Mouse (Mus musculus): ENCODE results near the gene Iqcd. TPM values are rescaled to one million over a fixed set of nuclear protein-coding genes. Genes with fewer than 3 reads are reported as not detected.

The Iqcd gene
- polyA plus RNA-seq, 1 experiment from 2014 or later, result 1.9 TPM

- 86% methylated on average over 11 of the region's 11 CpGs for WGBS
- Histone ChIP-seq H3K4me3 (no peak overlapping the region), H3K4me1 (peaks cover 28% of the 10 kb centered on the region), H3K9ac (no peak overlapping the region), H3K4me2 (replicated peaks) (no peak overlapping the region), H3K36me3 (no peaks in the 10 kb centered on the region), H3K27ac (no peak overlapping the region), H3K27me3 (no peaks in the 10 kb centered on the region), H3K9me3 (replicated peaks) (no peaks in the 10 kb centered on the region)
- no peak for ATAC-seq (ENCODE audit: low FRiP score)
These were observed 12.0 kb upstream of the Iqcd start for GRCm38 (mm10) chr5:120576781-120577301.

GRCm38 (mm10) chr5:120577935-120578441 is 10.8 kb upstream of the Iqcd start:
- H3K4me3 ChIP-seq, result no peak overlapping the region
- peaks cover 28% of the 10 kb centered on the region for H3K4me1 ChIP-seq
- H3K4me2 ChIP-seq (replicated peaks), result no peak overlapping the region
- H3K27ac ChIP-seq, result peak overlapping the region; percentile 67; the same call in 1 of the 2 replicates
- WGBS, result 43% methylated on average over 10 of the region's 10 CpGs
- no peak overlapping the region for H3K9ac ChIP-seq
- H3K27me3 ChIP-seq, result no peaks in the 10 kb centered on the region
- ATAC-seq (ENCODE audit: low FRiP score), result 0 out of 2 replicates have a peak, but pooled peaks have one; percentile 5
- no peaks in the 10 kb centered on the region for H3K9me3 ChIP-seq (replicated peaks)
- H3K36me3 ChIP-seq, result peaks cover 5% of the 10 kb centered on the region; the same call in 1 of the 2 replicates

- Histone ChIP-seq H3K27me3 (no peaks in the 10 kb centered on the region), H3K4me3 (no peak overlapping the region), H3K4me2 (replicated peaks) (no peak overlapping the region), H3K4me1 (peaks cover 28% of the 10 kb centered on the region), H3K36me3 (peaks cover 11% of the 10 kb centered on the region; the same call in 1 of the 2 replicates), H3K9ac (no peak overlapping the region), H3K27ac (peak overlapping the region; percentile 67), H3K9me3 (replicated peaks) (no peaks in the 10 kb centered on the region)
- ATAC-seq (ENCODE audit: low FRiP score), result peak; percentile 17; the same call in 1 of the 2 replicates
- WGBS, result 51% methylated on average over 12 of the region's 12 CpGs
These were observed 10.2 kb upstream of the Iqcd start for GRCm38 (mm10) chr5:120578504-120579081.

GRCm38 (mm10) chr5:120579211-120579897 is 9.5 kb upstream of the Iqcd start:
- Histone ChIP-seq H3K27me3 (no peaks in the 10 kb centered on the region), H3K4me2 (replicated peaks) (no peak overlapping the region), H3K4me3 (no peak overlapping the region), H3K27ac (peak overlapping the region; percentile 67), H3K9ac (no peak overlapping the region), H3K9me3 (replicated peaks) (no peaks in the 10 kb centered on the region), H3K4me1 (peaks cover 28% of the 10 kb centered on the region), H3K36me3 (peaks cover 19% of the 10 kb centered on the region; the same call in 1 of the 2 replicates)
- no peak for ATAC-seq (ENCODE audit: low FRiP score)
- 56% methylated on average over 26 of the region's 26 CpGs for WGBS

- Histone ChIP-seq H3K27me3 (no peaks in the 10 kb centered on the region), H3K9ac (no peak overlapping the region), H3K4me2 (replicated peaks) (no peak overlapping the region), H3K4me3 (no peak overlapping the region), H3K36me3 (peaks cover 24% of the 10 kb centered on the region; the same call in 1 of the 2 replicates), H3K27ac (peak overlapping the region; percentile 67), H3K4me1 (peaks cover 34% of the 10 kb centered on the region), H3K9me3 (replicated peaks) (no peaks in the 10 kb centered on the region)
- no peak for ATAC-seq (ENCODE audit: low FRiP score)
- WGBS, result 80% methylated on average over 26 of the region's 26 CpGs
These were observed 8.8 kb upstream of the Iqcd start for GRCm38 (mm10) chr5:120579898-120580626.

GRCm38 (mm10) chr5:120582002-120582401 is 6.8 kb upstream of the Iqcd start:
- Histone ChIP-seq H3K9me3 (replicated peaks) (no peaks in the 10 kb centered on the region), H3K4me1 (peaks cover 42% of the 10 kb centered on the region), H3K4me3 (no peak overlapping the region), H3K27me3 (no peaks in the 10 kb centered on the region), H3K36me3 (peaks cover 24% of the 10 kb centered on the region; the same call in 1 of the 2 replicates), H3K9ac (no peak overlapping the region), H3K4me2 (replicated peaks) (no peak overlapping the region), H3K27ac (no peak overlapping the region)
- ATAC-seq (ENCODE audit: low FRiP score), result no peak
- 80% methylated on average over 9 of the region's 9 CpGs for WGBS

- no peak for ATAC-seq (ENCODE audit: low FRiP score)
- WGBS, result 90% methylated on average over 4 of the region's 4 CpGs
- no peak overlapping the region for H3K9ac ChIP-seq
- H3K27ac ChIP-seq, result no peak overlapping the region
- no peak overlapping the region for H3K4me3 ChIP-seq
- H3K27me3 ChIP-seq, result no peaks in the 10 kb centered on the region
- H3K4me2 ChIP-seq (replicated peaks), result no peak overlapping the region
- no peaks in the 10 kb centered on the region for H3K9me3 ChIP-seq (replicated peaks)
- peaks cover 24% of the 10 kb centered on the region; the same call in 1 of the 2 replicates for H3K36me3 ChIP-seq
- peaks cover 47% of the 10 kb centered on the region for H3K4me1 ChIP-seq
These were observed 5.3 kb upstream of the Iqcd start for GRCm38 (mm10) chr5:120583511-120583910.

GRCm38 (mm10) chr5:120584968-120585367 is 3.8 kb upstream of the Iqcd start:
- 40% methylated on average over 15 of the region's 15 CpGs for WGBS
- peaks cover 37% of the 10 kb centered on the region for H3K4me1 ChIP-seq
- no peak overlapping the region for H3K9ac ChIP-seq
- no peak overlapping the region for H3K27ac ChIP-seq
- H3K9me3 ChIP-seq (replicated peaks), result no peaks in the 10 kb centered on the region
- ATAC-seq (ENCODE audit: low FRiP score), result no peak
- peaks cover 24% of the 10 kb centered on the region; the same call in 1 of the 2 replicates for H3K36me3 ChIP-seq
- H3K27me3 ChIP-seq, result no peaks in the 10 kb centered on the region
- no peak overlapping the region for H3K4me3 ChIP-seq
- no peak overlapping the region for H3K4me2 ChIP-seq (replicated peaks)

- 13% methylated on average over 17 of the region's 17 CpGs for WGBS
- H3K36me3 ChIP-seq, result peaks cover 24% of the 10 kb centered on the region; the same call in 1 of the 2 replicates
These were observed 1.8 kb upstream of the Iqcd start for GRCm38 (mm10) chr5:120586741-120587615.

GRCm38 (mm10) chr5:120587616-120587926 is 1.2 kb upstream of the Iqcd start:
- 35% methylated on average over 9 of the region's 9 CpGs for WGBS
- Histone ChIP-seq H3K4me1 (peaks cover 32% of the 10 kb centered on the region), H3K27ac (0 out of 2 replicates have a peak overlapping the region, but pooled peaks have one; percentile 0), H3K4me3 (peak overlapping the region; percentile 72), H3K4me2 (replicated peaks) (peak overlapping the region; percentile 93), H3K36me3 (peaks cover 21% of the 10 kb centered on the region; the same call in 1 of the 2 replicates), H3K9ac (peak overlapping the region; percentile 86), H3K27me3 (no peaks in the 10 kb centered on the region), H3K9me3 (replicated peaks) (no peaks in the 10 kb centered on the region)
- ATAC-seq (ENCODE audit: low FRiP score), result no peak

More at GRCm38 (mm10) chr5:120586741-120587615, 1.8 kb upstream of the Iqcd start:
- Histone ChIP-seq H3K27ac (0 out of 2 replicates have a peak overlapping the region, but pooled peaks have one; percentile 0), H3K4me1 (peaks cover 32% of the 10 kb centered on the region), H3K4me3 (peak overlapping the region; percentile 72), H3K27me3 (no peaks in the 10 kb centered on the region), H3K9me3 (replicated peaks) (no peaks in the 10 kb centered on the region), H3K4me2 (replicated peaks) (peak overlapping the region; percentile 93), H3K9ac (no peak overlapping the region)
- ATAC-seq (ENCODE audit: low FRiP score), result no peak

- no peak; the same call in 1 of the 2 replicates for ATAC-seq (ENCODE audit: low FRiP score)
- Histone ChIP-seq H3K9me3 (replicated peaks) (no peaks in the 10 kb centered on the region), H3K4me1 (peaks cover 32% of the 10 kb centered on the region)
These were observed 762 bp upstream of the Iqcd start for GRCm38 (mm10) chr5:120587940-120588568.

More at GRCm38 (mm10) chr5:120587940-120588568, 762 bp upstream of the Iqcd start:
- H3K4me3 ChIP-seq, result peak overlapping the region; percentile 72
- H3K4me2 ChIP-seq (replicated peaks), result peak overlapping the region; percentile 93
- no peaks in the 10 kb centered on the region for H3K27me3 ChIP-seq
- H3K36me3 ChIP-seq, result peaks cover 18% of the 10 kb centered on the region; the same call in 1 of the 2 replicates
- 1% methylated on average over 29 of the region's 29 CpGs for WGBS
- H3K27ac ChIP-seq, result peak overlapping the region; percentile 78
- H3K9ac ChIP-seq, result peak overlapping the region; percentile 86

All from hindbrain, embryonic 12.5 days (tissue).